ENCODE assay signal across 15 mouse cellular contexts in the genomic region with DNA sequence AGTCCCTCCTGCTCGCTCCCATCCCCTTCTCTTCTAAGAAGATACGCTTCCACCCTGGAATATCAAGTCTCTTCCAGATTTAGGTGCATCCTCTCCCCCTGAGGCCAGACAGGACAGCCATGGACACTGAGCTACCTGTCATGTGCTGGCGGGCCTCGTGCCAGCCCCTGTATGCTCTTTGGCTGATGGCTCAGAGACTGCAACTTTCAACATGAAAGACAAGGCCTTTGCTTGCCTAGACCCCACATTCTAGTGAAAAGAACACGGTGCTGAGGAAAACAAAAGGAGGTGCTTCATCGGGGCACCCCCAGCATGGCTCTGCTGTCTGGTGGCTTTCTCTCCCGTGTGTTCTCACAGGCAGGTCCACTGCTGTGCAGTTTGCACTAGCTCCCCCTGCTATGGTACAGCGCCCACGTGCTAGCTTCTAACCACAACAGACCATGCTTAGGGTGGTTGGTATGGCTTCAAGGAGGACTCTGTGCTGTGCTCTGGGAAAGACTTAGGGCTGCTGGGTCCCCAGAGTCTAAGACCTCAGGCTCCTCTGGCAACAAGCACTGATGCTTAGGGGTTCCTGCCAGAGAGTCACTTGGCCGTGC. TPM values are rescaled to one million over a fixed set of nuclear protein-coding genes. Genes with fewer than 3 reads are reported as not detected.
DNase-seq lines count a peak whose midpoint lies in the region; ATAC-seq and TF ChIP-seq lines count a peak whose summit lies in the region.
"Had no signal": no experiment of that assay in that cellular context is flagged by ENCODE, and none has a peak within 500 bp of the region (broad histone marks: within the 10 kb centered on the region; RNA-seq: fewer than 3 reads in every experiment).

No protein-coding gene starts in this region.

- H3K9ac ChIP-seq in hindbrain, postnatal 0 days (replicated peaks; ENCODE audit: low read length) = no peak overlapping the region
- H3K9ac ChIP-seq in hindbrain, embryonic 14.5 days = no peak overlapping the region
- H3K9ac ChIP-seq: midbrain, embryonic 13.5 days had no signal

- H3K36me3 ChIP-seq in hindbrain, postnatal 0 days (ENCODE audit: insufficient read depth, low read length) = no peaks in the 10 kb centered on the region
- no peaks in the 10 kb centered on the region; the same call in 1 of the 2 replicates for H3K36me3 ChIP-seq in hindbrain, embryonic 14.5 days (replicated peaks; ENCODE audit: control insufficient read depth, insufficient read depth)
- H3K36me3 ChIP-seq in thymus, adult 2 months (ENCODE audit: control insufficient read depth, insufficient read depth, low read length) = no peaks in the 10 kb centered on the region

- no peaks in the 10 kb centered on the region for H3K27me3 ChIP-seq in cerebellum, adult 2 months (ENCODE audit: control insufficient read depth, insufficient read depth, low read length)
- H3K27me3 ChIP-seq in hindbrain, postnatal 0 days (ENCODE audit: insufficient read depth, low read length) = no peaks in the 10 kb centered on the region
- H3K27me3 ChIP-seq in hindbrain, embryonic 14.5 days (ENCODE audit: control insufficient read depth, insufficient read depth, low read length) = no peaks in the 10 kb centered on the region
- no peaks in the 10 kb centered on the region for H3K27me3 ChIP-seq in thymus, adult 2 months (ENCODE audit: control insufficient read depth, insufficient read depth, low read length)
- H3K27me3 ChIP-seq: midbrain, embryonic 13.5 days had no signal

- H3K4me3 ChIP-seq in cerebellum, adult 2 months (replicated peaks; ENCODE audit: insufficient read depth, low read depth, low read length) = no peak overlapping the region
- no peak overlapping the region for H3K4me3 ChIP-seq in hindbrain, postnatal 0 days (ENCODE audit: low read length)
- no peak overlapping the region for H3K4me3 ChIP-seq in hindbrain, embryonic 14.5 days (replicated peaks; ENCODE audit: low read length)
- H3K4me3 ChIP-seq in thymus, adult 2 months (ENCODE audit: control insufficient read depth, insufficient read depth, low read length) = no peak overlapping the region
- H3K4me3 ChIP-seq: erythroblast, embryonic 14.5 days; hindbrain, embryonic 10.5 days; midbrain, embryonic 13.5 days had no signal

- H3K4me1 ChIP-seq in cerebellum, adult 2 months (ENCODE audit: control insufficient read depth, insufficient read depth, low read length) = peaks cover 25% of the 10 kb centered on the region
- H3K4me1 ChIP-seq in hindbrain, postnatal 0 days (ENCODE audit: insufficient read depth, low read length) = peaks cover 3% of the 10 kb centered on the region; the same call in 1 of the 2 replicates
- H3K4me1 ChIP-seq in hindbrain, embryonic 14.5 days (replicated peaks; ENCODE audit: control insufficient read depth, insufficient read depth, low read length) = no peaks in the 10 kb centered on the region
- peaks cover 58% of the 10 kb centered on the region for H3K4me1 ChIP-seq in thymus, adult 2 months (replicated peaks; ENCODE audit: control insufficient read depth, insufficient read depth, low read length)

- ATAC-seq in hindbrain, postnatal 0 days = peak; percentile 21; the same call in 1 of the 2 replicates
- no peak for ATAC-seq in hindbrain, embryonic 14.5 days (ENCODE audit: low FRiP score)
- ATAC-seq: intestine, embryonic 16.5 days; lung, postnatal 0 days had no signal

- WGBS in cerebellum, adult 2 months = 41% methylated on average over 10 of the region's 10 CpGs
- WGBS in hindbrain, postnatal 0 days = 74% methylated on average over 10 of the region's 10 CpGs
- 86% methylated on average over 10 of the region's 10 CpGs for WGBS in hindbrain, embryonic 14.5 days
- 31% methylated on average over 10 of the region's 10 CpGs for WGBS in thymus, adult 2 months

- no peak for TF ChIP-seq CTCF in cerebellum, adult 2 months (IDR thresholded peaks at IDR 0.05; ENCODE audit: borderline replicate concordance, insufficient read depth, low read depth, low read length)
- TF ChIP-seq CTCF in hindbrain, postnatal 0 days (IDR thresholded peaks at IDR 0.05; ENCODE audit: low read depth) = no peak
- no peak for TF ChIP-seq CTCF in thymus, adult 2 months (IDR thresholded peaks at IDR 0.05; ENCODE audit: borderline replicate concordance, control insufficient read depth, extremely low read depth, insufficient read depth, low read length, poor library complexity)

- H3K9me3 ChIP-seq in hindbrain, postnatal 0 days (ENCODE audit: low read length) = no peaks in the 10 kb centered on the region
- H3K9me3 ChIP-seq in hindbrain, embryonic 14.5 days (ENCODE audit: control insufficient read depth, low read length) = no peaks in the 10 kb centered on the region
- H3K9me3 ChIP-seq: hindbrain, embryonic 10.5 days; midbrain, embryonic 13.5 days had no signal

- DNase-seq in cerebellum, adult 2 months = peak; percentile 49 to 61
- no peak for DNase-seq in cerebellum, postnatal 4 days (ENCODE audit: low spot score in 2 of 2)
- no peak for DNase-seq in hindbrain, postnatal 0 days (ENCODE audit: low spot score)
- no peak for DNase-seq in hindbrain, embryonic 14.5 days (ENCODE audit: low spot score)
- DNase-seq in brain, adult 2 months (ENCODE audit: low read depth, low spot score) = peak; percentile 57
- DNase-seq in thymus, adult 2 months = peak; percentile 43
- DNase-seq in frontal cortex, adult 2 months (ENCODE audit: extremely low spot score in 1 of 2, low spot score in 1 of 2) = no peak
- DNase-seq in adrenal gland, adult 8-10 months = no peak
- DNase-seq: kidney, postnatal 25 days had no signal

- TF ChIP-seq POLR2A in cerebellum, adult 2 months (IDR thresholded peaks at IDR 0.05; ENCODE audit: borderline replicate concordance, insufficient read depth, low read length) = no peak
- no peak for TF ChIP-seq POLR2A in thymus, adult 2 months (IDR thresholded peaks at IDR 0.05; ENCODE audit: control insufficient read depth, extremely low read depth, insufficient read depth, low read length, poor library complexity)

- H3K27ac ChIP-seq in cerebellum, adult 2 months (ENCODE audit: insufficient read depth, low read length) = no peak overlapping the region
- H3K27ac ChIP-seq in hindbrain, postnatal 0 days = no peak overlapping the region; the same call in 1 of the 2 replicates
- no peak overlapping the region for H3K27ac ChIP-seq in hindbrain, embryonic 14.5 days
- H3K27ac ChIP-seq in thymus, adult 2 months (ENCODE audit: control insufficient read depth, insufficient read depth, low read length) = peak overlapping the region; percentile 28
- H3K27ac ChIP-seq: stomach, postnatal 0 days had no signal

- H3K4me2 ChIP-seq in hindbrain, postnatal 0 days (ENCODE audit: low read depth, low read length) = no peak overlapping the region
- no peak overlapping the region for H3K4me2 ChIP-seq in hindbrain, embryonic 14.5 days (replicated peaks)
- H3K4me2 ChIP-seq: midbrain, embryonic 13.5 days had no signal

RNA-seq across cellular contexts. Expression of a gene that starts 52.9 kb away (rescaled TPM):
- 38.7 and 41.1 TPM in 2 replicates for polyA plus RNA-seq in cerebellum, adult 2 months (2012; rRNA removed)
- 41.8 and 53.5 TPM in 2 replicates for total RNA-seq in hindbrain, postnatal 0 days (2014; rRNA removed)
- 45.6 and 48.0 TPM in 2 replicates for polyA plus RNA-seq in hindbrain, postnatal 0 days (2015; fragmentation: Nextera tagmentation; extraction: Ambion mirVana)
- polyA plus RNA-seq in hindbrain, embryonic 14.5 days (2014; fragmentation: Nextera tagmentation; extraction: Ambion mirVana) = 41.1 and 44.1 TPM in 2 replicates
- 9.9 and 10.4 TPM in 2 replicates for polyA plus RNA-seq in thymus, adult 2 months (2012; rRNA removed)
- polyA plus RNA-seq in frontal cortex, adult 2 months (2012; rRNA removed) = 48.0 and 50.4 TPM in 2 replicates
- 10 to 100 TPM; 29.2 to 47.3 (median 37.2) TPM for total RNA-seq in adrenal gland, adult 8-10 months (2022)

Comparison
In these comparisons a context has a peak if more than half of its experiments do, and no peak if none do; other contexts are left out.
1. DNase-seq: peak in cerebellum, adult 2 months (2 of 2), brain, adult 2 months (single experiment) and thymus, adult 2 months (single experiment); none in cerebellum, postnatal 4 days (0 of 2), hindbrain, postnatal 0 days (single experiment), hindbrain, embryonic 14.5 days (single experiment), frontal cortex, adult 2 months (0 of 2) and adrenal gland, adult 8-10 months (single experiment).